Mouse (Mus musculus): ENCODE measurements around the gene Rnf138rt1. TPM values are rescaled to one million over a fixed set of nuclear protein-coding genes. Genes with fewer than 3 reads are reported as not detected.
A peak's percentile ranks its signal among the peaks of the same experiment; 100 is the strongest.

Gene Rnf138rt1
- polyA plus RNA-seq (2014; fragmentation: Nextera tagmentation; extraction: Ambion mirVana), result not detected in 2 replicates

GRCm38 (mm10) chrX:163760617-163761434, at the start of gene Rnf138rt1:
Gene Rnf138rt1, minus strand, starts transcription at chrX:163761329.
- H3K4me2 ChIP-seq (ENCODE audit: low read depth, severe bottlenecking), result peak within 1 kb of the TSS; percentile 71
- no peaks in the 10 kb centered on the region for H3K4me1 ChIP-seq (ENCODE audit: control insufficient read depth, insufficient read depth, low read length)
- 30% methylated on average over 42 of the region's 42 CpGs for WGBS
- no peaks in the 10 kb centered on the region for H3K9me3 ChIP-seq (ENCODE audit: control insufficient read depth, low read length)
- H3K27ac ChIP-seq (replicated peaks; ENCODE audit: low read depth, low read length), result no peak within 1 kb of the TSS
- H3K36me3 ChIP-seq (ENCODE audit: control insufficient read depth, insufficient read depth, low read length), result no peaks in the 10 kb centered on the region
- H3K4me3 ChIP-seq (ENCODE audit: low read depth, low read length), result peak within 1 kb of the TSS; percentile 30
- peak; percentile 56 for DNase-seq (ENCODE audit: low spot score)
- H3K27me3 ChIP-seq (ENCODE audit: control insufficient read depth, insufficient read depth, low read length), result peaks cover 17% of the 10 kb centered on the region
- no peak within 1 kb of the TSS for H3K9ac ChIP-seq (ENCODE audit: low read length)
- 0 out of 2 replicates have a peak, but pooled peaks have one; percentile 78 for ATAC-seq (ENCODE audit: insufficient number of reproducible peaks, low FRiP score, low TSS enrichment, low read depth)

GRCm38 (mm10) chrX:163807270-163807669, 46.1 kb upstream of the Rnf138rt1 start:
- Histone ChIP-seq H3K27ac (replicated peaks; ENCODE audit: low read depth, low read length) (no peak overlapping the region), H3K9me3 (ENCODE audit: control insufficient read depth, low read length) (no peaks in the 10 kb centered on the region), H3K4me3 (ENCODE audit: low read depth, low read length) (no peak overlapping the region), H3K9ac (ENCODE audit: low read length) (no peak overlapping the region), H3K4me2 (ENCODE audit: low read depth, severe bottlenecking) (no peak overlapping the region), H3K4me1 (ENCODE audit: control insufficient read depth, insufficient read depth, low read length) (no peaks in the 10 kb centered on the region), H3K27me3 (ENCODE audit: control insufficient read depth, insufficient read depth, low read length) (no peaks in the 10 kb centered on the region), H3K36me3 (ENCODE audit: control insufficient read depth, insufficient read depth, low read length) (no peaks in the 10 kb centered on the region)
- DNase-seq (ENCODE audit: low spot score) (no peak), ATAC-seq (ENCODE audit: insufficient number of reproducible peaks, low FRiP score, low TSS enrichment, low read depth) (no peak)
- WGBS, result 85% methylated on average over 1 of the region's 1 CpGs

GRCm38 (mm10) chrX:163766290-163766689, 5.2 kb upstream of the Rnf138rt1 start:
- H3K36me3 ChIP-seq (ENCODE audit: control insufficient read depth, insufficient read depth, low read length), result no peaks in the 10 kb centered on the region
- no peaks in the 10 kb centered on the region for H3K4me1 ChIP-seq (ENCODE audit: control insufficient read depth, insufficient read depth, low read length)
- no peak overlapping the region for H3K27ac ChIP-seq (replicated peaks; ENCODE audit: low read depth, low read length)
- H3K27me3 ChIP-seq (ENCODE audit: control insufficient read depth, insufficient read depth, low read length), result peaks cover 12% of the 10 kb centered on the region
- DNase-seq (ENCODE audit: low spot score) (no peak), ATAC-seq (ENCODE audit: insufficient number of reproducible peaks, low FRiP score, low TSS enrichment, low read depth) (no peak)
- no peak overlapping the region for H3K9ac ChIP-seq (ENCODE audit: low read length)
- 51% methylated on average over 3 of the region's 3 CpGs for WGBS
- H3K9me3 ChIP-seq (ENCODE audit: control insufficient read depth, low read length), result no peaks in the 10 kb centered on the region
- H3K4me3 ChIP-seq (ENCODE audit: low read depth, low read length), result no peak overlapping the region
- no peak overlapping the region for H3K4me2 ChIP-seq (ENCODE audit: low read depth, severe bottlenecking)

- H3K9me3 ChIP-seq (ENCODE audit: control insufficient read depth, low read length), result no peaks in the 10 kb centered on the region
- H3K27ac ChIP-seq (replicated peaks; ENCODE audit: low read depth, low read length), result no peak overlapping the region
- peak overlapping the region; percentile 71 for H3K4me2 ChIP-seq (ENCODE audit: low read depth, severe bottlenecking)
- 25% methylated on average over 10 of the region's 10 CpGs for WGBS
- no peaks in the 10 kb centered on the region for H3K36me3 ChIP-seq (ENCODE audit: control insufficient read depth, insufficient read depth, low read length)
- no peak overlapping the region for H3K9ac ChIP-seq (ENCODE audit: low read length)
- peak overlapping the region; percentile 30 for H3K4me3 ChIP-seq (ENCODE audit: low read depth, low read length)
- H3K27me3 ChIP-seq (ENCODE audit: control insufficient read depth, insufficient read depth, low read length), result peaks cover 19% of the 10 kb centered on the region
- DNase-seq (ENCODE audit: low spot score) (no peak), ATAC-seq (ENCODE audit: insufficient number of reproducible peaks, low FRiP score, low TSS enrichment, low read depth) (0 out of 2 replicates have a peak, but pooled peaks have one; percentile 21)
- no peaks in the 10 kb centered on the region for H3K4me1 ChIP-seq (ENCODE audit: control insufficient read depth, insufficient read depth, low read length)
These were observed 303 bp upstream of the Rnf138rt1 start for GRCm38 (mm10) chrX:163761435-163761828.

GRCm38 (mm10) chrX:163745996-163746395, 15.1 kb downstream of the Rnf138rt1 start:
- Histone ChIP-seq H3K4me2 (ENCODE audit: low read depth, severe bottlenecking) (no peak overlapping the region), H3K36me3 (ENCODE audit: control insufficient read depth, insufficient read depth, low read length) (no peaks in the 10 kb centered on the region), H3K27ac (replicated peaks; ENCODE audit: low read depth, low read length) (no peak overlapping the region), H3K4me3 (ENCODE audit: low read depth, low read length) (no peak overlapping the region), H3K4me1 (ENCODE audit: control insufficient read depth, insufficient read depth, low read length) (no peaks in the 10 kb centered on the region), H3K9ac (ENCODE audit: low read length) (no peak overlapping the region), H3K27me3 (ENCODE audit: control insufficient read depth, insufficient read depth, low read length) (no peaks in the 10 kb centered on the region; the same call in none of the 2 replicates), H3K9me3 (ENCODE audit: control insufficient read depth, low read length) (no peaks in the 10 kb centered on the region)
- 86% methylated on average over 6 of the region's 6 CpGs for WGBS
- DNase-seq (ENCODE audit: low spot score) (no peak), ATAC-seq (ENCODE audit: insufficient number of reproducible peaks, low FRiP score, low TSS enrichment, low read depth) (no peak)

GRCm38 (mm10) chrX:163743896-163744295, 17.2 kb downstream of the Rnf138rt1 start:
- Histone ChIP-seq H3K4me3 (ENCODE audit: low read depth, low read length) (no peak overlapping the region), H3K27ac (replicated peaks; ENCODE audit: low read depth, low read length) (no peak overlapping the region), H3K4me1 (ENCODE audit: control insufficient read depth, insufficient read depth, low read length) (no peaks in the 10 kb centered on the region), H3K9me3 (ENCODE audit: control insufficient read depth, low read length) (no peaks in the 10 kb centered on the region), H3K36me3 (ENCODE audit: control insufficient read depth, insufficient read depth, low read length) (no peaks in the 10 kb centered on the region), H3K9ac (ENCODE audit: low read length) (no peak overlapping the region), H3K27me3 (ENCODE audit: control insufficient read depth, insufficient read depth, low read length) (no peaks in the 10 kb centered on the region; the same call in none of the 2 replicates), H3K4me2 (ENCODE audit: low read depth, severe bottlenecking) (no peak overlapping the region)
- WGBS, result 79% methylated on average over 2 of the region's 2 CpGs
- DNase-seq (ENCODE audit: low spot score) (no peak), ATAC-seq (ENCODE audit: insufficient number of reproducible peaks, low FRiP score, low TSS enrichment, low read depth) (no peak)

GRCm38 (mm10) chrX:163738904-163739303, 22.2 kb downstream of the Rnf138rt1 start:
- peaks cover 2% of the 10 kb centered on the region; the same call in 1 of the 2 replicates for H3K27me3 ChIP-seq (ENCODE audit: control insufficient read depth, insufficient read depth, low read length)
- H3K9me3 ChIP-seq (ENCODE audit: control insufficient read depth, low read length), result no peaks in the 10 kb centered on the region
- H3K4me1 ChIP-seq (ENCODE audit: control insufficient read depth, insufficient read depth, low read length), result no peaks in the 10 kb centered on the region
- no peak overlapping the region for H3K9ac ChIP-seq (ENCODE audit: low read length)
- H3K27ac ChIP-seq (replicated peaks; ENCODE audit: low read depth, low read length), result no peak overlapping the region
- no peak overlapping the region for H3K4me3 ChIP-seq (ENCODE audit: low read depth, low read length)
- no peak overlapping the region for H3K4me2 ChIP-seq (ENCODE audit: low read depth, severe bottlenecking)
- WGBS, result 76% methylated on average over 1 of the region's 1 CpGs
- no peaks in the 10 kb centered on the region for H3K36me3 ChIP-seq (ENCODE audit: control insufficient read depth, insufficient read depth, low read length)
- ATAC-seq (ENCODE audit: insufficient number of reproducible peaks, low FRiP score, low TSS enrichment, low read depth) (no peak), DNase-seq (ENCODE audit: low spot score) (no peak)

GRCm38 (mm10) chrX:163734145-163734544, 27.0 kb downstream of the Rnf138rt1 start:
- H3K9ac ChIP-seq (ENCODE audit: low read length), result no peak overlapping the region
- no peak overlapping the region for H3K4me2 ChIP-seq (ENCODE audit: low read depth, severe bottlenecking)
- H3K4me3 ChIP-seq (ENCODE audit: low read depth, low read length), result no peak overlapping the region
- 0 out of 2 replicates have a peak, but pooled peaks cover 2% of the 10 kb centered on the region for H3K27me3 ChIP-seq (ENCODE audit: control insufficient read depth, insufficient read depth, low read length)
- H3K36me3 ChIP-seq (ENCODE audit: control insufficient read depth, insufficient read depth, low read length), result no peaks in the 10 kb centered on the region
- no peaks in the 10 kb centered on the region for H3K9me3 ChIP-seq (ENCODE audit: control insufficient read depth, low read length)
- WGBS, result 96% methylated on average over 1 of the region's 1 CpGs
- DNase-seq (ENCODE audit: low spot score) (no peak), ATAC-seq (ENCODE audit: insufficient number of reproducible peaks, low FRiP score, low TSS enrichment, low read depth) (no peak)
- no peaks in the 10 kb centered on the region for H3K4me1 ChIP-seq (ENCODE audit: control insufficient read depth, insufficient read depth, low read length)
- no peak overlapping the region for H3K27ac ChIP-seq (replicated peaks; ENCODE audit: low read depth, low read length)
